Mouse (Mus musculus): ENCODE data around the gene Parp1. TPM values are rescaled to one million over a fixed set of nuclear protein-coding genes. Genes with fewer than 3 reads are reported as not detected.

Gene Parp1
- polyA plus RNA-seq (2015; fragmentation: Nextera tagmentation; extraction: Ambion mirVana), result 20.4 and 22.6 TPM in 2 replicates

GRCm38 (mm10) chr1:180568761-180569452, at the start of gene Parp1:
TSS of gene Parp1 (plus strand) at chr1:180568924.
- ATAC-seq, result peak; percentile 94
- Histone ChIP-seq H3K9me3 (ENCODE audit: control insufficient read depth) (no peaks in the 10 kb centered on the region), H3K4me2 (replicated peaks; ENCODE audit: low read depth) (peak within 1 kb of the TSS; percentile 94), H3K27ac (ENCODE audit: low read depth, low read length) (peak within 1 kb of the TSS; percentile 69), H3K4me3 (ENCODE audit: low read depth, low read length) (peak within 1 kb of the TSS; percentile 68), H3K36me3 (ENCODE audit: control insufficient read depth, insufficient read depth) (0 out of 2 replicates have a peak, but pooled peaks cover 5% of the 10 kb centered on the region), H3K27me3 (replicated peaks; ENCODE audit: control insufficient read depth, insufficient read depth, low read length) (no peaks in the 10 kb centered on the region), H3K4me1 (replicated peaks; ENCODE audit: control insufficient read depth, insufficient read depth, low read length) (no peaks in the 10 kb centered on the region), H3K9ac (ENCODE audit: low read depth, low read length) (peak within 1 kb of the TSS; percentile 65)
- WGBS, result under 1% methylated on average over 67 of the region's 67 CpGs
- no peak; the same call in 1 of the 2 replicates for TF ChIP-seq CTCF (IDR thresholded peaks at IDR 0.05; ENCODE audit: low read depth)

GRCm38 (mm10) chr1:180519520-180519919, 49.2 kb upstream of the Parp1 start:
- Histone ChIP-seq H3K9me3 (ENCODE audit: control insufficient read depth) (no peaks in the 10 kb centered on the region), H3K9ac (ENCODE audit: low read depth, low read length) (no peak overlapping the region), H3K36me3 (ENCODE audit: control insufficient read depth, insufficient read depth) (no peaks in the 10 kb centered on the region), H3K4me3 (ENCODE audit: low read depth, low read length) (no peak overlapping the region), H3K4me1 (replicated peaks; ENCODE audit: control insufficient read depth, insufficient read depth, low read length) (no peaks in the 10 kb centered on the region), H3K27me3 (replicated peaks; ENCODE audit: control insufficient read depth, insufficient read depth, low read length) (no peaks in the 10 kb centered on the region), H3K4me2 (replicated peaks; ENCODE audit: low read depth) (no peak overlapping the region), H3K27ac (ENCODE audit: low read depth, low read length) (no peak overlapping the region)
- ATAC-seq, result no peak
- TF ChIP-seq CTCF (IDR thresholded peaks at IDR 0.05; ENCODE audit: low read depth), result no peak
- 90% methylated on average over 7 of the region's 8 CpGs for WGBS

GRCm38 (mm10) chr1:180520190-180520589, 48.5 kb upstream of the Parp1 start:
- no peak overlapping the region for H3K27ac ChIP-seq (ENCODE audit: low read depth, low read length)
- no peaks in the 10 kb centered on the region for H3K27me3 ChIP-seq (replicated peaks; ENCODE audit: control insufficient read depth, insufficient read depth, low read length)
- no peaks in the 10 kb centered on the region for H3K4me1 ChIP-seq (replicated peaks; ENCODE audit: control insufficient read depth, insufficient read depth, low read length)
- H3K36me3 ChIP-seq (ENCODE audit: control insufficient read depth, insufficient read depth), result no peaks in the 10 kb centered on the region
- no peaks in the 10 kb centered on the region for H3K9me3 ChIP-seq (ENCODE audit: control insufficient read depth)
- WGBS, result 59% methylated on average over 7 of the region's 7 CpGs
- no peak for TF ChIP-seq CTCF (IDR thresholded peaks at IDR 0.05; ENCODE audit: low read depth)
- no peak overlapping the region for H3K4me3 ChIP-seq (ENCODE audit: low read depth, low read length)
- H3K4me2 ChIP-seq (replicated peaks; ENCODE audit: low read depth), result no peak overlapping the region
- no peak for ATAC-seq
- no peak overlapping the region for H3K9ac ChIP-seq (ENCODE audit: low read depth, low read length)

GRCm38 (mm10) chr1:180523320-180523719, 45.4 kb upstream of the Parp1 start:
- 86% methylated on average over 2 of the region's 2 CpGs for WGBS
- Histone ChIP-seq H3K4me1 (replicated peaks; ENCODE audit: control insufficient read depth, insufficient read depth, low read length) (no peaks in the 10 kb centered on the region), H3K27ac (ENCODE audit: low read depth, low read length) (no peak overlapping the region), H3K4me3 (ENCODE audit: low read depth, low read length) (no peak overlapping the region), H3K9ac (ENCODE audit: low read depth, low read length) (no peak overlapping the region), H3K9me3 (ENCODE audit: control insufficient read depth) (no peaks in the 10 kb centered on the region), H3K27me3 (replicated peaks; ENCODE audit: control insufficient read depth, insufficient read depth, low read length) (no peaks in the 10 kb centered on the region), H3K4me2 (replicated peaks; ENCODE audit: low read depth) (no peak overlapping the region), H3K36me3 (ENCODE audit: control insufficient read depth, insufficient read depth) (no peaks in the 10 kb centered on the region)
- no peak for TF ChIP-seq CTCF (IDR thresholded peaks at IDR 0.05; ENCODE audit: low read depth)
- ATAC-seq, result no peak

GRCm38 (mm10) chr1:180525301-180525700, 43.4 kb upstream of the Parp1 start:
- H3K9ac ChIP-seq (ENCODE audit: low read depth, low read length), result no peak overlapping the region
- no peak for TF ChIP-seq CTCF (IDR thresholded peaks at IDR 0.05; ENCODE audit: low read depth)
- H3K9me3 ChIP-seq (ENCODE audit: control insufficient read depth), result no peaks in the 10 kb centered on the region
- no peak overlapping the region for H3K4me2 ChIP-seq (replicated peaks; ENCODE audit: low read depth)
- H3K36me3 ChIP-seq (ENCODE audit: control insufficient read depth, insufficient read depth), result no peaks in the 10 kb centered on the region
- ATAC-seq, result no peak
- WGBS, result 73% methylated on average over 1 of the region's 1 CpGs
- no peaks in the 10 kb centered on the region for H3K4me1 ChIP-seq (replicated peaks; ENCODE audit: control insufficient read depth, insufficient read depth, low read length)
- no peak overlapping the region for H3K27ac ChIP-seq (ENCODE audit: low read depth, low read length)
- no peak overlapping the region for H3K4me3 ChIP-seq (ENCODE audit: low read depth, low read length)
- no peaks in the 10 kb centered on the region for H3K27me3 ChIP-seq (replicated peaks; ENCODE audit: control insufficient read depth, insufficient read depth, low read length)

- Histone ChIP-seq H3K36me3 (ENCODE audit: control insufficient read depth, insufficient read depth) (no peaks in the 10 kb centered on the region), H3K4me2 (replicated peaks; ENCODE audit: low read depth) (no peak overlapping the region), H3K27ac (ENCODE audit: low read depth, low read length) (no peak overlapping the region), H3K9ac (ENCODE audit: low read depth, low read length) (no peak overlapping the region), H3K9me3 (ENCODE audit: control insufficient read depth) (0 out of 2 replicates have a peak, but pooled peaks cover 4% of the 10 kb centered on the region), H3K4me1 (replicated peaks; ENCODE audit: control insufficient read depth, insufficient read depth, low read length) (no peaks in the 10 kb centered on the region), H3K27me3 (replicated peaks; ENCODE audit: control insufficient read depth, insufficient read depth, low read length) (no peaks in the 10 kb centered on the region), H3K4me3 (ENCODE audit: low read depth, low read length) (no peak overlapping the region)
- ATAC-seq, result no peak
- TF ChIP-seq CTCF (IDR thresholded peaks at IDR 0.05; ENCODE audit: low read depth), result no peak
- WGBS, result 94% methylated on average over 7 of the region's 7 CpGs
These were observed 38.9 kb upstream of the Parp1 start for GRCm38 (mm10) chr1:180529847-180530246.

All from intestine, postnatal 0 days (tissue).